Mouse (Mus musculus): Measurements from ENCODE around the gene Inca1. TPM values are rescaled to one million over a fixed set of nuclear protein-coding genes. Genes with fewer than 3 reads are reported as not detected.

Inca1 gene
- polyA plus RNA-seq, 1 experiment: not detected

DNA sequence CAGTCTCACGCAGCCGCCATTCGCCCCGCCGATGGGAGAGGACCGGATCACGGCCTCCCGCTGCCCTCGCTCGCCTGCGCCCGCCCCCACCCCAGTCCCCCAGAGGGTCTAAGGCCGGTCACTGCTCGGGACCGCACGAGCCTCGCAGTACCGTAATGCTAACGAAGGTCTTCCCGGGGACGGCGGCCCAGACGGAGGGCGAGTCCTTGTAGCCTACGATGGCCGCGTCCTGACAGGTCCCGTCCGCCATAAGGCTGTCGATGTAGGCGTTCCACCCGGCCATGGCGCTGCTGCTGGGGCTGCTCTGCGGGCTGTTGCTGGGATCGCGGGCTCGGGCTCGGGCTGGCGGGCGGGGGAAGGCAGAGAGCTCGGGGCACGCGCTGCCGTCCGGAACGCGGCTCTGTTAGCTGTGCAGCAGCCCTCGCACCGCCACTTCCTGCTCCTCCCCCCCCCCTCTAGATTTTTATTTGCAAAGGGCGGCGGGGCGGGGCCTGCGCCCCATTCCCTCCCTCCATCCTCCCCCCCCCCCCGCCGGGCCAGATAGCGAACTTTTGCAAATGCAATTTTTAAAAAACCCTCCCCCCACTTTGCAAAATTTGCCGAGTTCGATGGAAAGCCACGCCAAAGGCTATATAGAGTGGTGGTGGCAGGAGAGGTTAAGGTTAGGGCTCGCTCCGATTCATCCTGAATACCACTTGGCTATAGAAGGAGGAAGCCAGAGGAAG lies 45.6 kb downstream of the Inca1 start, which contains the start of gene Pfn1:
Pfn1 (minus strand) TSS at position 447 of the 725 bp plus-strand sequence.
- Histone ChIP-seq H3K4me1 (peaks cover 78% of the 10 kb centered on the region), H3K36me3 (replicated peaks; ENCODE audit: low read length) (peaks cover 48% of the 10 kb centered on the region), H3K27me3 (replicated peaks) (no peaks in the 10 kb centered on the region), H3K9me3 (no peaks in the 10 kb centered on the region), H3K4me3 (replicated peaks) (peak within 1 kb of the TSS; percentile 100)
- no peak for TF ChIP-seq GATA1 (IDR thresholded peaks at IDR 0.05; ENCODE audit: borderline replicate concordance, low read length)
- TF ChIP-seq FLI1 (IDR thresholded peaks at IDR 0.05; ENCODE audit: low read length): no peak

DNA sequence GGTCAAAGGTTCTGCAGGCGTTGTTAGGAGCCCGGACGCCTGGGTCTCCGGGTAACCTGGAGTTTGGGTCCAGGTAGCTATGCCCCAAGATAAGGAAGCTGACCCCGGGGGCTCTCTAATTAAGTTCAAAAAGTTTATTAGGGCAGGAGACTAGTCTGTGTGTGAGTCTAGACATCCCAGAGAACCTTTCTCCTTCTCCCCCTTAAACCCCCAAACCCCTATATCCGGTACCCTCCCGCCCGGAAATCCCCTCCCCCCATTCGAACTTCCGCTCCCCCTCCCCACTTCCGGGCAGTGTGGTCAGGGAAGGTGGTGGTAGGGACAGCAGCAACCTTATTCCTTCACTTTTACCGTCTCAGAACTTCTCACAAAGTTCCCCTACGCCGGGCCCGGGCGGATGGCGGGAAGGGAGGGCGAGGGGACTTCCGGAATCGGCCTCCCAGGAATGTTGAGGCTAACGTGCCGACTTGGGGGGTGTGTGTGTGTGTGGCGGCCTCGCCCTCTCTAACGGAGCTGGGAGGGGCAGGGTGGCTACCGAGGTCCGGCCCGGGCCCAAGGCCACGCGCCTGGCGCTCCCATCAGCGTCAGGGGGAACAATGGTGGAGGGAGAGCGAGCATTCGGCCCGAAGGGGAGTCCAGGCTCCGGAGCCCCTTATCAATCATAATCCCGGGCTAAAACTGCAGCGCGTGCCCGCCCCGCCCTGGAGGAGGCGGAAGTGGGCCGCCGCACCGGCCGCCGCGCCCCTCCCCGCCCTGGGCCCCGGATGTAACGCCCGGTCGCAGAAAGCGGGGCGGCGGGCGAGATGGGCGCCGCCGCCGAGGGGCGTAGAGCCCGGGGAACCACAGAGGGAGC lies 46.4 kb downstream of the Inca1 start:
- H3K36me3 ChIP-seq (replicated peaks; ENCODE audit: low read length): peaks cover 50% of the 10 kb centered on the region
- TF ChIP-seq GATA1 (IDR thresholded peaks at IDR 0.05; ENCODE audit: borderline replicate concordance, low read length): no peak
- 0 out of 2 replicates have a peak, but pooled peaks have one; percentile 50 for TF ChIP-seq FLI1 (IDR thresholded peaks at IDR 0.05; ENCODE audit: low read length)
- H3K4me3 ChIP-seq (replicated peaks): peak overlapping the region; percentile 100
- H3K27me3 ChIP-seq (replicated peaks): no peaks in the 10 kb centered on the region
- peaks cover 78% of the 10 kb centered on the region for H3K4me1 ChIP-seq
- H3K9me3 ChIP-seq: no peaks in the 10 kb centered on the region

- no peaks in the 10 kb centered on the region for H3K9me3 ChIP-seq
- no peaks in the 10 kb centered on the region for H3K27me3 ChIP-seq (replicated peaks)
- no peak for TF ChIP-seq FLI1 (IDR thresholded peaks at IDR 0.05; ENCODE audit: low read length)
- no peak for TF ChIP-seq GATA1 (IDR thresholded peaks at IDR 0.05; ENCODE audit: borderline replicate concordance, low read length)
- H3K36me3 ChIP-seq (replicated peaks; ENCODE audit: low read length): peaks cover 56% of the 10 kb centered on the region
- peak overlapping the region; percentile 100 for H3K4me3 ChIP-seq (replicated peaks)
- H3K4me1 ChIP-seq: peaks cover 73% of the 10 kb centered on the region
Observed at GRCm38 (mm10) chr11:70652884-70653344, 47.0 kb downstream of the Inca1 start.

DNA sequence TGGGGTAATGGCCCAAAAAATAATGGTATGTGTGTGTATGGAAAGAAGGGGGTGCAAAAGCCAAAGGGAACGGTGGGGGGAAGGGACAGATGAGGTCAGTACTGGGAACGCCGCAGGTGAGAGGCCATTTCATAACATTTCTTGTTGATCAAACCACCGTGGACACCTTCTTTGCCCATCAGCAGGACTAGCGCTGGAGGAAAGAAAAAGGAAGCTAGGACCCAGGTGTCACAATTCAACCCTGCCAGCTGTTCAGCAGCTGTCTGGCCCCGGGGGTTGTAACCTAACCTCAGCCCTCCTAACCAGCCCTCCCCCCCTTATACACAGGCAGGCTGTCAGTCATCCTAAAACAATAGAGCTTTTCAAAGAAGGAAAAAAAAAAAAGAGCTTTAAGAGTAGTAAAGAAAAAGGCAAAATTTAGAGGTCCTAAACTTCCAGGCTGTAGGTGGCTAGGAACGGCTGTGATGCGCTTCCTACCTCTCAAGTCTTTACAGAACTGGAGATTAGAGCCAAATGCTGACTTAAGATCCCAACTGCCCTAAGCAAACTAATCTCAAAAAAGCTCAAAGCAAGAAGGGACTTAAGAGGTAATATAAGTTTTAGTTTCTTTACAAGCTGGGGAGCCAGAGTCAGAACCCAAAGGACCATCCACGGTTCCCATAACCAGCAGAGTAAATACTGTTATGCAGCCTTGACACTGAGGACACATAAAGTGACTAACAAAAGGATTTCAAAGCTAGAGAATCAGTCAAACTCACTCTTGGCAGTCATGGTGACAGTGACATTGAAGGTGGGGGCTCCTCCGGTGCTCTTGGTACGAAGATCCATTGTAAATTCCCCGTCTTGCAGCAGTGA lies 47.7 kb downstream of the Inca1 start:
- peaks cover 59% of the 10 kb centered on the region for H3K36me3 ChIP-seq (replicated peaks; ENCODE audit: low read length)
- no peaks in the 10 kb centered on the region for H3K27me3 ChIP-seq (replicated peaks)
- peak overlapping the region; percentile 100 for H3K4me3 ChIP-seq (replicated peaks)
- H3K9me3 ChIP-seq: no peaks in the 10 kb centered on the region
- peaks cover 66% of the 10 kb centered on the region for H3K4me1 ChIP-seq
- no peak for TF ChIP-seq GATA1 (IDR thresholded peaks at IDR 0.05; ENCODE audit: borderline replicate concordance, low read length)
- TF ChIP-seq FLI1 (IDR thresholded peaks at IDR 0.05; ENCODE audit: low read length): no peak

DNA sequence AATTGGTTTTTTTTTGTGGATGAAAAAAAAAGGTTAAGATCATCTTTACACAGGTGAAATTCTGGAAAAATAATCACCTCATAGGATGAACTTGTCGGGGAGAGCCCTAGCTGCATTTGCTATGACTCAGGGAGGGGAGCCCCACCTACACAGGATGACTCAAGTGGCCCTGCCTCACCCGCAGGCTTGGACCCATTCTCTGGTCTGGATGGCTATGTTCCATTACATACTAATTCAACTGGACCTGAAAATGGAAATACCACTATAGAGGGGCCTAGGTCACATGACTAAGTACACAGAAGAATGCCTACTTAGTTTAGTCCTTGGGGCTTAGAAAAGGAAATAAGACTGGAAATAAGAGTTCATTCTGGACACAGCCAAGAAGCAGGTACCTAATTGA lies 48.6 kb downstream of the Inca1 start:
- TF ChIP-seq FLI1 (IDR thresholded peaks at IDR 0.05; ENCODE audit: low read length) (no peak), GATA1 (IDR thresholded peaks at IDR 0.05; ENCODE audit: borderline replicate concordance, low read length) (no peak)
- Histone ChIP-seq H3K27me3 (replicated peaks) (no peaks in the 10 kb centered on the region), H3K4me3 (replicated peaks) (peak overlapping the region; percentile 100), H3K9me3 (no peaks in the 10 kb centered on the region), H3K36me3 (replicated peaks; ENCODE audit: low read length) (peaks cover 59% of the 10 kb centered on the region), H3K4me1 (peaks cover 61% of the 10 kb centered on the region)

- TF ChIP-seq FLI1 (IDR thresholded peaks at IDR 0.05; ENCODE audit: low read length) (no peak), GATA1 (IDR thresholded peaks at IDR 0.05; ENCODE audit: borderline replicate concordance, low read length) (no peak)
- Histone ChIP-seq H3K36me3 (replicated peaks; ENCODE audit: low read length) (peaks cover 66% of the 10 kb centered on the region), H3K4me1 (peaks cover 60% of the 10 kb centered on the region), H3K27me3 (replicated peaks) (no peaks in the 10 kb centered on the region), H3K9me3 (no peaks in the 10 kb centered on the region), H3K4me3 (replicated peaks) (peak overlapping the region; percentile 100)
Observed at GRCm38 (mm10) chr11:70650322-70651175, 49.4 kb downstream of the Inca1 start.

DNA sequence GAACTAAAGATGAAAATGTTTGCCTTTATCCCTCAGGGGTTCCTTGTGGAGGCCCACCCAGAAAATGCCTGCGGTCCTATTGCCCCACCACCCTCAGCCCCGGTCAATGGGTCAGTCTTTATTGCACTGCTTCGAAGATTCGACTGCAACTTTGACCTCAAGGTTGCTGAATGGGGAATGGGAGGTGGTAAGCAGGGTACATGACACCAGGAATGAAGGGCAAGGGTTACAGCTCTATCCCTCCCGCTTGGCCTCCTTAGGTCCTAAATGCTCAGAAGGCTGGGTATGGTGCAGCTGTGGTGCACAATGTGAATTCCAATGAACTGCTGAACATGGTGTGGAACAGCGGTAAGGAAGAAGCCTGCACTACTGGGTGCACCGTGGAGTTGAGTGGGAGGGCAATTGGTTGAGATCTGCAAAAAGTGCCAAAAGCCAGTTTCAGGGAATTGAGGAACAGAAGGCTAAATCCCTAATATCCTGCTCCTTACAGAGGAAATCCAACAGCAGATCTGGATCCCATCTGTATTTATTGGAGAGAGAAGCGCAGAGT lies 50.7 kb downstream of the Inca1 start:
- Histone ChIP-seq H3K9me3 (no peaks in the 10 kb centered on the region), H3K4me1 (peaks cover 68% of the 10 kb centered on the region), H3K36me3 (replicated peaks; ENCODE audit: low read length) (peaks cover 79% of the 10 kb centered on the region), H3K27me3 (replicated peaks) (no peaks in the 10 kb centered on the region), H3K4me3 (replicated peaks) (peak overlapping the region; percentile 93)
- no peak for TF ChIP-seq GATA1 (IDR thresholded peaks at IDR 0.05; ENCODE audit: borderline replicate concordance, low read length)
- TF ChIP-seq FLI1 (IDR thresholded peaks at IDR 0.05; ENCODE audit: low read length): no peak

DNA sequence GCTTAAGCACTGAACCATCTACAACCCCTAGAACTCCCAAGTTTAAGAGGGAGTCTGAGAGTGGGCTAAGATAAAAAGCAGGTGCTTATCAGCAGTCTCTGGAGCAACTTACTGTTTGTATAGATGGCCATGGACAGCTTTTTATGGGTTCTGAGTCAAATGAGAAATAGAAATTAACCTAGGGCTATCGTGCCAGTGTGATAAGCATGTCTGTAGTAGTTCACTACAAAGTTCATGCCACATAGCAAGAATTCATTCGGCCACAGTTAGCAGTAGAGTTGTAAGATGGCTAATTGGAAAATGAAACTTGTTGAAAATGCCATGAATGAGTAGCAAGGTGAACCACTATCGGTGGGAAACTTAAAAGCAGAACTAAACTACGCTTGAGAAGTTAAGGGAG lies 51.4 kb downstream of the Inca1 start:
- peaks cover 73% of the 10 kb centered on the region for H3K4me1 ChIP-seq
- H3K36me3 ChIP-seq (replicated peaks; ENCODE audit: low read length): peaks cover 84% of the 10 kb centered on the region
- H3K9me3 ChIP-seq: no peaks in the 10 kb centered on the region
- H3K27me3 ChIP-seq (replicated peaks): no peaks in the 10 kb centered on the region
- peak overlapping the region; percentile 93 for H3K4me3 ChIP-seq (replicated peaks)
- TF ChIP-seq FLI1 (IDR thresholded peaks at IDR 0.05; ENCODE audit: low read length) (no peak), GATA1 (IDR thresholded peaks at IDR 0.05; ENCODE audit: borderline replicate concordance, low read length) (no peak)

Measured in megakaryocyte, embryonic 14.5 days (primary cell).